Mouse (Mus musculus): ENCODE results near the gene Il12a. TPM values are rescaled to one million over a fixed set of nuclear protein-coding genes. Genes with fewer than 3 reads are reported as not detected.
"Not testable (repeated sequence)": the region's sequence is repeated elsewhere in the genome, so short reads cannot be mapped to it uniquely, and the experiment has no call there.

Il12a gene
- polyA plus RNA-seq, 1 experiment from 2014 or later = 0.14 TPM

DNA sequence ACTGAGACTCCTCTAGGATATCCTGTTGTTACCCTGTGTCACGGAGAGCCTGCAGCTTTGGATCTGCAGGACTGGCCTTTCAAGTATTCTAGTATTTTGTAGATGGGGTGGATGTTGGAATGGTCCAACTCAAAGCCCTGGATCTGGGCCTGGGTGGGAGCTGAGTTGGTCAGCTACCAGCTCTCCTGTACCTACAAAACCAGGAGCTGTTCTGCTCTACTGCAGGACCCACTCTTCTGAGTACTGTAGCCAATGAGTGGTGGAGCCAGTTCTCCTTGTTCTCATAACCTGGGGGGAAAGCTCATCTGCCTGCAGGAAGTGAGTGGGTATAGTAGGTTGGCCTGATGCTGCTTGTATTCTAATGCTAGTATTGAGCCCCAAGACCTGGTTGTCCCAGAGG is 20.0 kb downstream of the Il12a start:
- Histone ChIP-seq H3K27me3 (no peaks in the 10 kb centered on the region), H3K9ac (no peak overlapping the region), H3K36me3 (no peaks in the 10 kb centered on the region), H3K4me2 (replicated peaks) (no peak overlapping the region), H3K9me3 (no peaks in the 10 kb centered on the region), H3K4me1 (no peaks in the 10 kb centered on the region), H3K27ac (no peak overlapping the region), H3K4me3 (no peak overlapping the region)
- WGBS = 70% methylated on average over 1 of the region's 1 CpGs
- no peak for ATAC-seq (ENCODE audit: low FRiP score, low read depth)

DNA sequence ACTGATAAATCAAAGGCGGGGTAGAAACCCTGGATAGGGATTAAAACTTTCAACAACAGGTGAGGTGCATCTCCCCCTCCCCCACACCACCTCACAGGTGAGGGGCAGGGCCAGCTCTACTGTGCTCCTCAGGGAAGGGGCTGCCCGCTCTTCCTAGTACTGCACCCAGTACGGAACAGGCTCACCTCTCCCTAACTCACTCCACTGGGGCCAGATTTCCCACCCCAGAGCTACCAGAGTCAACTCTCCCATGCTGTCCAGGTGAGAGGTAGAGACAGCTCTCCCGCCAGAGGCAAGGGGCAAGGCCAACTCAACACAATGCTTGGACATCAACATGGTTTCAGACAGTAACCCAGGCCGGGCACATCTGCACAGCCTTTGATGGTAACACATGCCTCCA is 21.1 kb downstream of the Il12a start:
- Histone ChIP-seq H3K27ac (no peak overlapping the region), H3K36me3 (no peaks in the 10 kb centered on the region)
- WGBS = 83% methylated on average over 5 of the region's 5 CpGs

DNA sequence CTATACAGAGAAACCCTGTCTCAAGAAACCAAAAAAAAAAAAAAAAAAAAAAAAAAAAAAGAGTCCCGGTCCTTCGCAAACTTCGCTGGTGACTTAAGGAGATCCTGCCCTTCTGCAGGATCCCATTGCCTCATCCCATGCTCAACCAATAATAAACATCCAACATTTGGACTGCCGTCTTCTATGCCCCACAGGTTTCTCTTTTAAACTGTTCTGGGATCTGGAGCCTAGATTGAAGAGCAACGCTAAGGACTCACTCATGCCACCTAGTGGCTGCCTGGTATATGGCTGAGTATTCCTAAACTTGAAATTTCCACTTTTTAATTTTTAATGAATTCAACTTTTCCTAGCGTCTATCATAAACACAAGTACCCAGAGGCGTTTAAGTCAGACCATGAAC is 23.1 kb downstream of the Il12a start:
- no peaks in the 10 kb centered on the region for H3K36me3 ChIP-seq
- WGBS = 11% methylated on average over 6 of the region's 7 CpGs
- H3K9me3 ChIP-seq = no peaks in the 10 kb centered on the region
- no peak overlapping the region; the same call in 1 of the 2 replicates for H3K4me3 ChIP-seq
- peak overlapping the region; percentile 31; the same call in 1 of the 2 replicates for H3K4me2 ChIP-seq (replicated peaks)
- no peaks in the 10 kb centered on the region for H3K27me3 ChIP-seq
- no peaks in the 10 kb centered on the region for H3K4me1 ChIP-seq
- H3K9ac ChIP-seq = no peak overlapping the region
- no peak overlapping the region for H3K27ac ChIP-seq
- no peak for ATAC-seq (ENCODE audit: low FRiP score, low read depth)

More for the DNA sequence above, 21.1 kb downstream of the Il12a start:
- H3K4me2 ChIP-seq (replicated peaks) = no peak overlapping the region
- H3K9ac ChIP-seq = no peak overlapping the region
- H3K27me3 ChIP-seq = no peaks in the 10 kb centered on the region
- no peak; the same call in 1 of the 2 replicates for ATAC-seq (ENCODE audit: low FRiP score, low read depth)
- no peaks in the 10 kb centered on the region for H3K4me1 ChIP-seq
- no peak overlapping the region for H3K4me3 ChIP-seq
- H3K9me3 ChIP-seq = no peaks in the 10 kb centered on the region

DNA sequence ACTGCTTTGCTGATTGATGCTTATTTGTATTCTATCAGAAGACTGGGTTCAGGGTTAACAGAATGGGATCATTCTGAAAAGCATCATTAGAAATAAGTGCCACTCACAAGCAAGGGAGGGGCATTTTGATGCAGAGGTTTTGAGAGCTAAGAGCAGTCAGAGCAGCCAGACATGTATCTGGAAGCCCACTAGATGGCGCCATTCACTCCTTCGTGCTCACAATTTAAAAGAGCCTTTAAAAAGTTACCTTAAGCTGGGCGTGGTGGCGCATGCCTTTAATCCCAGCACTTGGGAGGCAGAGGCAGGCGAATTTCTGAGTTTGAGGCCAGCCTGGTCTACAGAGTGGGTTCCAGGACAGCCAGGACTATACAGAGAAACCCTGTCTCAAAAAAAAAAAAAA is 26.9 kb downstream of the Il12a start:
- H3K27me3 ChIP-seq; H3K36me3 ChIP-seq; H3K4me3 ChIP-seq; H3K9me3 ChIP-seq; H3K4me1 ChIP-seq; ATAC-seq (ENCODE audit: low FRiP score, low read depth); H3K27ac ChIP-seq; H3K4me2 ChIP-seq (replicated peaks); H3K9ac ChIP-seq: not testable (repeated sequence)
- WGBS = 48% methylated on average over 5 of the region's 5 CpGs

DNA sequence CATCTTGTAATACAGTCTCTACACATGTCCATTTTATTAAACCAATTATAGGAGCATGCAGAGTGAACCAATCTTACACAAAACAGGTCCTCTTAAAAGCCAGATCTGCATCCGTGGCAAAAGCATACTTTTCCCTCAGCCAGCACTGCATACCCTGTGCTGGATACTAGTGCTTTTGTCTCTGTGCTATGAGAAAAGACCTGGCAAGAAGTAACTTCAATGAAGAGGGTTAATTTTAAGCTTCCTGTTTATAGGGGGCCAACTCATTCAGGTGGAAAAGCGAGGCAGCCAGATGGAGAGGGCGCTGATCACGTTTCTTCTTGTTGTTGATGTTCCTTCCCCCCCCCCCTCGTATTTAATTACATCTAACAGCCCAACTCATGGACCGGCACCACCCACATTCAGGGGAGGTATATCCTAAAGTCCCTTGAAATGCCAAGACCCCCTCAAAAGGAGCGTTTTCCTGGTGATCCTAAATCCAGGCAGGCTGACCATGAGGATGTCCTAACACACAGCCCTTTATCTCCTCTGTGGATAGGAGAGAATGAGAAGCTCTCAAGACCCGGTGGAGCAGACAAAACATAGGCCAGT is 28.9 kb downstream of the Il12a start:
- Histone ChIP-seq H3K4me2 (replicated peaks) (no peak overlapping the region), H3K9ac (no peak overlapping the region), H3K27ac (no peak overlapping the region), H3K4me1 (no peaks in the 10 kb centered on the region), H3K36me3 (no peaks in the 10 kb centered on the region), H3K27me3 (0 out of 2 replicates have a peak, but pooled peaks cover 4% of the 10 kb centered on the region), H3K4me3 (no peak overlapping the region), H3K9me3 (no peaks in the 10 kb centered on the region)
- WGBS = 53% methylated on average over 8 of the region's 8 CpGs
- no peak for ATAC-seq (ENCODE audit: low FRiP score, low read depth)

DNA sequence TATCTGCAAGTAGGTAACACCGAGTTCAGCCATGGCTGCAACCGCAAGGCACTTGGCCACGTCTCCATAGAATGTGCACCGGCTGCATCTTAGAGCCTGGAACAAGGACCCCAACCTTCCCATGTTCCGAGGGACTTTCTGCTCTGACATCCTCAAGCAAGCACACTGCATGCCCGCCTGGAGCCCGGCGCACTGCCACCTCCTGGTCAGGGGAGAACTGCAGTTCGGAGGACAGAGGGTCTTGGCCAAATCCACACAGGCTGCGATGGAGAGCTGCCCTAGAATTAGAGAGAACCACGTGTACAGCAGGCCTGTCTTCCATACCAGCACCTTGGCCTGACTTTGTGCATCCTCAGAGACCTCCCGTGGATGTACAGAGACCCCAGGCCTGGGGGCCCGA is 29.8 kb downstream of the Il12a start:
- peak; percentile 66; the same call in 1 of the 2 replicates for ATAC-seq (ENCODE audit: low FRiP score, low read depth)
- no peaks in the 10 kb centered on the region for H3K36me3 ChIP-seq
- H3K4me2 ChIP-seq (replicated peaks) = no peak overlapping the region
- H3K9me3 ChIP-seq = no peaks in the 10 kb centered on the region
- H3K9ac ChIP-seq = no peak overlapping the region
- H3K4me1 ChIP-seq = no peaks in the 10 kb centered on the region
- no peak overlapping the region for H3K27ac ChIP-seq
- H3K4me3 ChIP-seq = no peak overlapping the region
- 39% methylated on average over 13 of the region's 13 CpGs for WGBS
- H3K27me3 ChIP-seq = 0 out of 2 replicates have a peak, but pooled peaks cover 4% of the 10 kb centered on the region

DNA sequence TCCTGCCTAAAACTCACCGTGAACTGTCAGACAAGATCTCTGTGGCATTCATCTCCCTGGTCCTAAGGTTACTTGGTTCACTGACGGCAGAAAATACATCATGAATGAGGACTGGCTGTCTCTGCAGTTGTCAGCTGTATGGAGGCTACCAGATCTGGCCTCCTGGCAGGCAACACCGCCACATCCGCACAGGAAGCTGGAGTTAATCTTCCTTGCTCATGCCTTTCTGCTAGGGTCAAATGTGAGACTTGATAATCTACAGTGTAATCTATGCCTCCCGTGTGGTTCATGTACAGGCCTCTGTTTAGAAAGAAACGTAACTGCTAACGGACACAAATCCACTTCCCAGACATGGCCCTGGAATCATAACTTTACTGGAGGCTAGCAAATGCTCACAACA is 51.5 kb downstream of the Il12a start:
- no peaks in the 10 kb centered on the region for H3K36me3 ChIP-seq
- no peaks in the 10 kb centered on the region for H3K4me1 ChIP-seq
- no peak overlapping the region for H3K4me3 ChIP-seq
- H3K9ac ChIP-seq = no peak overlapping the region
- 68% methylated on average over 7 of the region's 7 CpGs for WGBS
- no peaks in the 10 kb centered on the region; the same call in 1 of the 2 replicates for H3K9me3 ChIP-seq
- no peak for ATAC-seq (ENCODE audit: low FRiP score, low read depth)
- H3K4me2 ChIP-seq (replicated peaks) = no peak overlapping the region
- H3K27ac ChIP-seq = no peak overlapping the region
- H3K27me3 ChIP-seq = no peaks in the 10 kb centered on the region

DNA sequence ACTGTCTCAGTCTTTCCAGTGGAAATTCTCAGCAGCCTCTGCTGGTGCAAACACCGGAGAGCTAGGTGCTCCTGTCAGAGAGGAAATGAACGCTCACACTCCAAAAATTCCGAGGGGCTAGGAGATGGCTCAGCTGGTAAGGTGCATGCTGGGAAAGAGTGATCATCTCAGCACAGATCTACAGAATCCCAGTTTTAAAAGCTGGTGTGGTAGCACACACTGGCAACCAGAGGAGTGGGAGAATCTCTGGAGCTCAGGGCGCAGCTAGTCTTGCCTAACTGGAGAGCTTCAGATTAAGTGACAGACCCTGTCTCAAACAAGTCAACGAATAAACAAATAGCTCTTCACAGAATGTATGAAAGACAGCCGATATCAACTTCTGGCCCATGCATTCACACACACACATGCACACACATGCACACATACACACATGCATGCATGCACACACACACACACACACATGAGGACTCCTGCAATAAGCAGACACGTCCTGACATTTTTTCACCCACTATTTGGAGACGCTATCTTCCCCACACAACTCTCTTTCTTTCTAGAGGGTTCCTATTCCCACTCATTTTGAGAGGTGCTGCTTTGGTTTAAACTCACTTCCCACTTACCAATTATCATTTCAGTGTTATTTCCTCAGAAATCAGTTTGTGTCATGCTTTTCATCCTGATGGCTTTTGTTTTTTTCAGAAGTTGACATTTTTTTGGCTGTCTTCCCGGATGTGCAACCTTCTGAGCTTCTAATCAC is 52.5 kb downstream of the Il12a start:
- H3K36me3 ChIP-seq = no peaks in the 10 kb centered on the region
- H3K27me3 ChIP-seq = no peaks in the 10 kb centered on the region
- no peak overlapping the region for H3K4me2 ChIP-seq (replicated peaks)
- H3K9me3 ChIP-seq = no peaks in the 10 kb centered on the region; the same call in 1 of the 2 replicates
- H3K4me1 ChIP-seq = no peaks in the 10 kb centered on the region
- H3K27ac ChIP-seq = no peak overlapping the region
- 89% methylated on average over 9 of the region's 9 CpGs for WGBS
- no peak overlapping the region for H3K4me3 ChIP-seq
- ATAC-seq (ENCODE audit: low FRiP score, low read depth) = no peak
- H3K9ac ChIP-seq = no peak overlapping the region

DNA sequence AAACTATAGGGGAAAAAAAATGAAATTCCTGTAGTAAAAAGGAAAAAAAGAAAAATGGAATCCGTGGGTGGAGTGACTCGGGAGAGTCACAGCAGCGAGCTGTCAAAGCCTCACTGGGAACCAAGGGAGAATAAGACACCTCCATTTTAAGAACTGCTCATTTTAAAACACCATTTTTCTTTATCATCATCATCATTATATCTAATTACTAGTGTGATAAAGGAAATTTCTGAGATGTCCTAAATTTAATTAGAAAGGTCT is 53.0 kb downstream of the Il12a start:
- H3K9ac ChIP-seq = no peak overlapping the region
- H3K9me3 ChIP-seq = no peaks in the 10 kb centered on the region; the same call in 1 of the 2 replicates
- ATAC-seq (ENCODE audit: low FRiP score, low read depth) = no peak
- no peaks in the 10 kb centered on the region for H3K4me1 ChIP-seq
- WGBS = 77% methylated on average over 3 of the region's 3 CpGs
- H3K27me3 ChIP-seq = no peaks in the 10 kb centered on the region
- H3K4me2 ChIP-seq (replicated peaks) = no peak overlapping the region
- H3K4me3 ChIP-seq = no peak overlapping the region
- H3K27ac ChIP-seq = no peak overlapping the region
- H3K36me3 ChIP-seq = no peaks in the 10 kb centered on the region

DNA sequence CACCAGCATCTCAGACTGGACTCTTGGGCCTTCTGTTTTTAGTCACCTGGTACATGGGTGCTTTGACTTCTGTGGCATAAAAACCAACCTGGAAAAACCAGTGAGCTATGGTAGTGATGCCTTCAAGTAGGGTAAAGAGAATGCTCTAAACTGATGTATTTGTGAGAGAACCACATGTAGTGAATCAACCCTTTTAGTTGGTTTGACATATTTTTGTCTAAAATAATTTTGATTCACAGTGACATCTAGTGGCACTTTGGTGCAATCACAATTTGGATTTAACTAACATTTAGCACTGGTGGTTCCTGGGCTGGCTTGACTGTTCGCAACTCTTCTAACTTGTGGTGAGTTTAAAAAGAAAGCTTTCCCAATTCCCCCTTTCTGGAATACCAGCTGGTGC is 53.7 kb downstream of the Il12a start:
- 88% methylated on average over 1 of the region's 1 CpGs for WGBS
- H3K4me1 ChIP-seq = no peaks in the 10 kb centered on the region
- no peak overlapping the region for H3K4me3 ChIP-seq
- no peak overlapping the region for H3K4me2 ChIP-seq (replicated peaks)
- ATAC-seq (ENCODE audit: low FRiP score, low read depth) = no peak
- H3K27ac ChIP-seq = no peak overlapping the region
- no peak overlapping the region for H3K9ac ChIP-seq
- no peaks in the 10 kb centered on the region; the same call in 1 of the 2 replicates for H3K9me3 ChIP-seq
- H3K27me3 ChIP-seq = no peaks in the 10 kb centered on the region
- no peaks in the 10 kb centered on the region for H3K36me3 ChIP-seq

DNA sequence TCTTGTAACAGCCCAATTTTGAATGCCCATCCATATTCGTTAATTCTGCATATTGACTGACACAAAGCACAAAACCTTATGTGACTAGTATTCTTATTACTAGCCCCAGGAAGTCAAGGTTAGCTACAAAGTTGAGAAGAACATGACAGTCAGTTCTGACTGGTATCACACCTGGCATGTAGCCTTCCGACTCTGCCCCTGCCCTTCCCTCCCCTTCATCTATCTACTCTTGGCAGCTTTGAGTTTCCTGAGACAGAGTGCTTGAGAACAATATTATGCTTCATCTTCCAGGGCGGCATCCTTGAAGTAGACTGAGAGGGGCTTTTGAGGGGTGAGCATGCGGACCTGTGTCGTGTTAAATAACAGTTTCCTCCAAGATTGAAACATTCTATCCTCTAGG is 54.6 kb downstream of the Il12a start:
- Histone ChIP-seq H3K4me3 (no peak overlapping the region), H3K27ac (no peak overlapping the region), H3K9ac (no peak overlapping the region), H3K4me2 (replicated peaks) (no peak overlapping the region), H3K27me3 (no peaks in the 10 kb centered on the region), H3K9me3 (no peaks in the 10 kb centered on the region), H3K4me1 (no peaks in the 10 kb centered on the region), H3K36me3 (no peaks in the 10 kb centered on the region)
- WGBS = 85% methylated on average over 5 of the region's 5 CpGs
- no peak for ATAC-seq (ENCODE audit: low FRiP score, low read depth)

DNA sequence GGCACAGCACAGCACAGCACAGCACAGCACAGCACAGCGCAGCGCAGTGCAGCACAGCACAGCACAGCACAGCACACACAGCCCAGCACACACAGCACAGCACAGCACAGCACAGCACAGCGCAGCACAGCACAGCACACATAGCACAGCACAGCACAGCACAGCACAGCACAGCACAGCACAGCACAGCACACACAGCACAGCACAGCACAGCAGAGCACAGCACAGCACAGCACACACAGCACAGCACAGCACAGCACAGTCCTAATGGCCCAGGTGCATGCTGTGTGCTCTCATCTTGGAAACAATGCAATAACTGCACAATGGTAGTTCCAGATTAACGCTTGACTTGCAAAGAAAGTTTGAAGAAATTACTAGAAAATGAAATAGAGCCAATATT is 55.8 kb downstream of the Il12a start:
- not testable (repeated sequence) for H3K36me3 ChIP-seq; H3K9me3 ChIP-seq; H3K4me2 ChIP-seq (replicated peaks); H3K4me1 ChIP-seq; ATAC-seq (ENCODE audit: low FRiP score, low read depth); H3K9ac ChIP-seq; H3K4me3 ChIP-seq; H3K27me3 ChIP-seq; H3K27ac ChIP-seq
- WGBS = 83% methylated on average over 4 of the region's 4 CpGs
